Mouse (Mus musculus) heart, postnatal 0 days (tissue): ENCODE results near the gene Cdc42. TPM values are rescaled to one million over a fixed set of nuclear protein-coding genes. Genes with fewer than 3 reads are reported as not detected.

Experiments
- ATAC-seq: fragments of 200-750 bp; cut with Nextera tagmentation; 2 replicates; pipeline ENCODE4 v1.8.0; 2017; ENCODE audit warnings: low read depth, moderate number of reproducible peaks, moderate library complexity; ENCODE audit not compliant: insufficient read depth
- DNase-seq: peaks from one replicate; pipeline ENCODE4 v3.0.0-alpha.2; 2016; ENCODE audit warnings: low spot score
- H3K27ac ChIP-seq: fragments of 300-500 bp; sonication (generic); 2 replicates; pipeline ENCODE4 v1.5.1; 2014; ENCODE audit warnings: low read depth, mild to moderate bottlenecking
- H3K27me3 ChIP-seq: fragments of 300-500 bp; sonication (generic); 2 replicates; pipeline ENCODE4 v1.6.1; 2014; ENCODE audit warnings: low read length, mixed read lengths; ENCODE audit not compliant: control insufficient read depth, insufficient read depth
- H3K36me3 ChIP-seq: fragments of 300-500 bp; sonication (generic); replicated peaks from 2 replicates; pipeline ENCODE4 v1.6.1; 2014; ENCODE audit warnings: low read length, mixed read lengths; ENCODE audit not compliant: control insufficient read depth, insufficient read depth
- H3K4me1 ChIP-seq: fragments of 300-500 bp; sonication (generic); 2 replicates; pipeline ENCODE4 v1.6.1; 2014; ENCODE audit warnings: antibody characterized with exemption; ENCODE audit not compliant: control insufficient read depth, insufficient read depth
- H3K4me2 ChIP-seq: fragments of 300-500 bp; sonication (generic); 2 replicates; pipeline ENCODE4 v1.6.1; 2014; ENCODE audit warnings: low read depth, mild to moderate bottlenecking, low read length, moderate library complexity
- H3K4me3 ChIP-seq: fragments of 300-500 bp; sonication (generic); 2 replicates; pipeline ENCODE4 v1.5.1; 2014; ENCODE audit warnings: low read depth, low read length
- H3K9ac ChIP-seq: fragments of 300-500 bp; sonication (generic); replicated peaks from 2 replicates; pipeline ENCODE4 v1.6.1; 2014; ENCODE audit warnings: low read depth, low read length, mixed read lengths
- H3K9me3 ChIP-seq: fragments of 300-500 bp; sonication (generic); replicated peaks from 2 replicates; pipeline ENCODE4 v1.6.1; 2016; ENCODE audit warnings: low read length; ENCODE audit not compliant: control insufficient read depth
- CTCF ChIP-seq: IDR thresholded peaks from 2 replicates; pipeline ENCODE4 v1.5.1; 2016; ENCODE audit warnings: antibody characterized with exemption, control low read depth, low read depth
- EP300 ChIP-seq: IDR thresholded peaks from 2 replicates; pipeline ENCODE4 v1.6.1; 2016; ENCODE audit warnings: antibody characterized with exemption, low read depth
- WGBS: fragments of 180-500 bp; shearing (Covaris S2); extraction: QIAGEN DNeasy Blood & Tissue Kit; methylation state at CpG from one replicate; pipeline ENCODE4 v1.1.7; 2014; 5-methylcytosine and 5-hydroxymethylcytosine counted together
- polyA plus RNA-seq: library from polyadenylated mRNA; unstranded; fragments of >200 nt; fragmentation: Nextera tagmentation; extraction: Ambion mirVana; gene quantifications from 2 replicates; pipeline ENCODE4 v1.2.1, GENCODE M21; 2015
- total RNA-seq: library from RNA; depleted of rRNA; stranded (reverse); fragments of >200 nt; gene quantifications from 2 replicates; pipeline ENCODE4 v1.2.3, GENCODE M21; 2014; ENCODE audit warnings: low replicate concordance

Gene Cdc42
- total and polyA plus RNA-seq, 2 experiments from 2014 or later: 295 to 397 TPM

DNA sequence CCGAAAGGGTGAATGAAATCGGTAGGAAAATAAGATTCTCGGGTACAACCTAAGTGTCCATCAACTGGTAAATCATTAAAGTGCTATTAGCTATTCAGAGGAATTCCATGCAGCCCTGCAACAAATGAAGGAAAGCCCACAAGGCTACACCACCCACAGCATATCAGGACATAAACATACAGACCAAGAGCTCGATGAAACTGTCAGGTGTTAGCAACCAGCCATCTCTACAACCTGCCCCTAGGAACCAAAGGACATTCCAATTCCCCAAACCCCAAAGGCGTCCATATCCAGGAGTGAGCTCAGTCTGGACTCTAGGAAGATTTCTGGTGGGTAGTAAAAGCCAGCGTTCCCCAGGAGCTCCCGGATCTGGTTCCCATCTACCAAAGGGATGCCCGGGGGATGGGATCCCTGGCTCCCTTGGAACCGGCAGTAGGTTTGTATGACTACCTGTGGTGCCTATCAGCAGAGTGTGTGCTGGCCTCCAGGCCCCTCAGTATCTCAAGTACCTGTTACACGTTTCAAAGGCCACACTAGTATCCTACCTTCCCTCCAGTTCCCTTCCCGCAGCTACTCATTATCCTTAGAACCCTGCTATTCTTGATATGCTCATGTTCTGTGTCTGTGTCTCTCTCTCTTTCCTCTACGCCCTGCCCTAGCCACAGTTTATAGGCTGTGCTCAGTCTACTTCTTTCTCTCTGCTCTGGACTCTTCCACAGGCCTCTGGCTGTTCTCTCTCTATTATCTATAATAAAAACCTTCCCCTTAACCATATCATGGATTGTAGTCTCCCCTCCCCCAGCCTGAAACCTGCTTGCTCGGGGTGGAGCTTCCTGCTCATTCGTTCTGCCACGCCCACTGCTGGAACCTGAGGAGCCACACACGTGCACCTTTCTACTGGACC is 23.4 kb upstream of the Cdc42 start:
- 35% methylated on average over 15 of the region's 16 CpGs for WGBS
- Histone ChIP-seq H3K4me1 (no peaks in the 10 kb centered on the region), H3K27me3 (no peaks in the 10 kb centered on the region), H3K9ac (no peak overlapping the region), H3K27ac (no peak overlapping the region), H3K9me3 (no peaks in the 10 kb centered on the region), H3K4me2 (peak overlapping the region; percentile 5; the same call in 1 of the 2 replicates), H3K36me3 (no peaks in the 10 kb centered on the region), H3K4me3 (no peak overlapping the region)
- ATAC-seq (no peak), DNase-seq (no peak)
- TF ChIP-seq EP300: no peak
- no peak for TF ChIP-seq CTCF

DNA sequence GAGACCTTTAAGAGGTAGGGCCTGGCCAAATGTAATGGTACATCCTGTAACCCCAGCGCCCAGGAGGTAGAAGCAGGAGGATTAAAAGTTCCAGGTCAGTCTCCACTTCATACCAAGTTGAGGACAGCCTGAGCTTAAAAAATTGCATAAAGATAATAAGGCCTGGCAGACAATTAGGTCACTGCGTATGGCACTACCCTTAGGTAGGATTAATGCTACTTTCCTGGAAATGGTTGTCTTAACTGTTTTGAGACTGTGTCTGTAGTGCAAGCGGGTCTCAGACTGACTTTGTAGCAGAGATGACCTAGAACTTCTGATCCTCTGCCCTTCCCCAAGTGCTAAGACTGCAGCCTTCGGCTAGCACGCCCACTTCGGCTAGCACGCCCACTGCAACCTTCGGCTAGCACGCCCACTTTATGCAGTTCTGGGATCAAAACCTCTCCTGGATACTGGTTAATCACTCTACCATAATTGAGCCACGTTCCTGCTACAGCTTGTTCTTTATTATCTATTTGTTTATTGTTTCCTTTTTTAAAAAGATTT is 22.3 kb upstream of the Cdc42 start:
- Histone ChIP-seq H3K27me3 (no peaks in the 10 kb centered on the region), H3K36me3 (no peaks in the 10 kb centered on the region), H3K4me3 (no peak overlapping the region), H3K9me3 (no peaks in the 10 kb centered on the region), H3K4me1 (no peaks in the 10 kb centered on the region), H3K4me2 (no peak overlapping the region), H3K27ac (no peak overlapping the region), H3K9ac (no peak overlapping the region)
- WGBS: 90% methylated on average over 10 of the region's 10 CpGs
- no peak for TF ChIP-seq CTCF
- no peak for TF ChIP-seq EP300
- ATAC-seq (no peak), DNase-seq (no peak)

DNA sequence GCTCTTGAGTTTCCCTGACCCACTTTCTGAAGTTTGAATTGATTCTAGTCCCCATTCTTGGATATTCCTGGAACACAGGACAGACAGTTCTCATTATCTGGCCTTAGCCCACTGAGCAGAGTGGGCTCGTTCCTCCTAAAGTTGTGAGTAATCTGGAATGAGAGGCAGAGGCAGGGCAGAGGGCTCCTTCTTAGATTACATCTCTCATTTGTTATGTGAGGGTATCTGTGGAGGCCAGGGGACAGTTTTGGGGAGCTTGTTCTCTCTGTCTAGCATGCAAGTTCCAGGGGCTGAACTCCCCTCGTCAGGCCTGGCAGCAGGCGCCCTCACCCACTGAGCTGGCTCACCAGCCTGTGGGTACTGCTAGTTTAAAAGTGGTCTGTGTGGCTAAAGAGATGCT is 21.6 kb upstream of the Cdc42 start:
- Histone ChIP-seq H3K9ac (no peak overlapping the region), H3K4me1 (no peaks in the 10 kb centered on the region)
- 86% methylated on average over 3 of the region's 3 CpGs for WGBS

DNA sequence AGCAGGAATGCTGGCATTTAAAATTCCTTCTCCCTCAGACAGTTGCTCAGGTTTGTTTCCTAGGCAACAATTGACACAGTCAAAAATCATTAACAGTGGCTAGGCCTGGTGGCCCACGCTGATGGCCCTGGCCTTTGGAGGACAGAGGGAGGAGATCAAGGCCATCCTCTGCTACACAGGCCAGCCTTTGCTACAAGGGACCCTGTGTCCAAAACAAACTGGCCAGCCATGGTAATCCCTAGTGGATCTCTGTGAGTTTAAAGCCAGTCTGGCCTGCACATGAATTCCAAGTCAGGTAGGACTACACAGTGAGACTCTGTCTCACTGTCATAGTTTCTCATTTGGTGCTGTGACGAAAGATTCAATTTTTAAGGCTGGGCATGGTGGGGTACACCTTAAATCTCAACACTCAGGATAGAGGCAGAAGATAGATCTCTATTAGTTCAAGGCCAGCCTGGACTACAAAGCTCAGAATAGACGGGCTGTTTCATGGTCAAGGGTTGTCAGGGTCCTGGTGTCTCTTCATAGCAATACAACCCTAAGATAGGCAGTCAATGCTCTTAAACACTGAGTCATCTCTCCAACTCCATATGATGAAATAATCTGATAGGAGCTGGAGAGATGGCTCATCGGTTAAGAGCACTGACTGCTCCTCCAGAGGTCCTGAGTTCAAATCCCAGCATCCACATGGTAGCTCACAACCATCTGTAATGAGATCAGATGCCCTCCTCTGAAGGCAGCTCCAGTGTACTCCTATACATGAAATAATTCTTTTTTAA is 20.2 kb upstream of the Cdc42 start:
- DNase-seq (no peak), ATAC-seq (peak; percentile 24; the same call in 1 of the 2 replicates)
- no peak for TF ChIP-seq EP300
- no peak for TF ChIP-seq CTCF
- Histone ChIP-seq H3K4me2 (no peak overlapping the region), H3K9ac (no peak overlapping the region), H3K27me3 (no peaks in the 10 kb centered on the region), H3K27ac (no peak overlapping the region), H3K36me3 (no peaks in the 10 kb centered on the region), H3K4me1 (no peaks in the 10 kb centered on the region), H3K9me3 (no peaks in the 10 kb centered on the region), H3K4me3 (no peak overlapping the region)
- WGBS: 82% methylated on average over 4 of the region's 4 CpGs

More for the DNA sequence above, 21.6 kb upstream of the Cdc42 start:
- ATAC-seq (no peak), DNase-seq (no peak)
- H3K27ac ChIP-seq: no peak overlapping the region
- no peaks in the 10 kb centered on the region for H3K9me3 ChIP-seq
- no peak overlapping the region for H3K4me3 ChIP-seq
- no peaks in the 10 kb centered on the region for H3K27me3 ChIP-seq
- H3K36me3 ChIP-seq: no peaks in the 10 kb centered on the region
- TF ChIP-seq EP300 (no peak), CTCF (no peak)
- H3K4me2 ChIP-seq: no peak overlapping the region

DNA sequence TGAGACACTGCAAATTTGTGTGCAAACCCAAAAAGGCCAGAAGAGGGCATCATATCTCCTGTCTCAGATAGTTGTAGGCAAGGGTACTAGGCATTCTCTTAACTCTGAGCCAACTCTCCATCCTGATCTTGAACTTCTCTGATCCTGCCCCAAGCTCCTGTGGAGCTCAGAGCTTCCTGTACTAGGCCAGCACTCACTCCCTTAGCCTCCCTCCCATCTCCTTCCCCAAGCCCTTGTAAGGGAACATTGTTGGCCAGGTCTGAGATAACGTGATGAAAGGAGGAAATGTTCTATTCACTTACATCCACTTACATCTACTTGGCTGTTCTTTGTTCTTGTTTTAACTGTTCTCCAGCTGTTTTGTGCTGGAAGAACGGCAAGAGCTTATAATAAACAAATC is 19.3 kb upstream of the Cdc42 start:
- Histone ChIP-seq H3K36me3 (no peaks in the 10 kb centered on the region), H3K27ac (no peak overlapping the region), H3K4me3 (no peak overlapping the region), H3K9me3 (no peaks in the 10 kb centered on the region), H3K4me1 (no peaks in the 10 kb centered on the region), H3K4me2 (no peak overlapping the region), H3K27me3 (no peaks in the 10 kb centered on the region), H3K9ac (no peak overlapping the region)
- 30% methylated on average over 2 of the region's 2 CpGs for WGBS
- ATAC-seq (no peak), DNase-seq (peak; percentile 58)
- TF ChIP-seq CTCF (0 out of 2 replicates have a peak, but pooled peaks have one; percentile 10), EP300 (no peak)
